Mouse (Mus musculus) hindbrain, embryonic 10.5 days (tissue): Measurements from ENCODE around the gene Ms4a6d. TPM values are rescaled to one million over a fixed set of nuclear protein-coding genes. Genes with fewer than 3 reads are reported as not detected.

Experiments used
- DNase-seq: peaks from one replicate; pipeline ENCODE4 v3.0.0-alpha.2; 2017; ENCODE audit warnings: low spot score
- H3K27ac ChIP-seq: fragments of 300-500 bp; sonication (generic); 2 replicates; pipeline ENCODE4 v1.5.1; 2016; ENCODE audit warnings: mild to moderate bottlenecking, moderate library complexity
- H3K27me3 ChIP-seq: fragments of 300-500 bp; sonication (generic); 2 replicates; pipeline ENCODE4 v1.6.1; 2016; ENCODE audit warnings: mild to moderate bottlenecking; ENCODE audit not compliant: poor library complexity, insufficient read depth, severe bottlenecking
- H3K36me3 ChIP-seq: fragments of 300-500 bp; sonication (generic); 2 replicates; pipeline ENCODE4 v1.6.1; 2016; ENCODE audit warnings: mild to moderate bottlenecking, moderate library complexity
- H3K4me1 ChIP-seq: fragments of 300-500 bp; sonication (generic); replicated peaks from 2 replicates; pipeline ENCODE4 v1.6.1; 2016; ENCODE audit warnings: mild to moderate bottlenecking
- H3K4me3 ChIP-seq: fragments of 300-500 bp; sonication (generic); 2 replicates; pipeline ENCODE4 v1.5.1; 2016; ENCODE audit warnings: mild to moderate bottlenecking, moderate library complexity
- H3K9me3 ChIP-seq: fragments of 300-500 bp; sonication (generic); 2 replicates; pipeline ENCODE4 v1.6.1; 2016; ENCODE audit warnings: mild to moderate bottlenecking, moderate library complexity
- WGBS: fragments of 180-500 bp; shearing (Covaris S2); methylation state at CpG from one replicate; pipeline ENCODE4 v1.1.7; 2016; 5-methylcytosine and 5-hydroxymethylcytosine counted together
- polyA plus RNA-seq: library from polyadenylated mRNA; unstranded; fragments of >200 nt; fragmentation: Nextera tagmentation; extraction: Ambion mirVana; gene quantifications from 2 replicates; pipeline ENCODE4 v1.2.1, GENCODE M21; 2016

The Ms4a6d gene
- polyA plus RNA-seq, 1 experiment from 2014 or later = 2.8 TPM

GRCm38 (mm10) chr19:11537336-11537735 lies 67.3 kb downstream of the Ms4a6d start:
- WGBS = 22% methylated on average over 2 of the region's 2 CpGs
- Histone ChIP-seq H3K4me3 (no peak overlapping the region), H3K27me3 (no peaks in the 10 kb centered on the region), H3K9me3 (no peaks in the 10 kb centered on the region), H3K36me3 (no peaks in the 10 kb centered on the region), H3K4me1 (peaks cover 8% of the 10 kb centered on the region), H3K27ac (peak overlapping the region; percentile 2; the same call in 1 of the 2 replicates)
- peak; percentile 30 for DNase-seq

Other genes starting within 250 kb of the Ms4a6d start
- 1.1 and 2.1 TPM in 2 replicates for gene Ms4a4a, start 229.3 kb downstream of the Ms4a6d start, polyA plus RNA-seq
- 0.44 TPM in 1 of 2 replicates, not detected in the other for gene Ms4a4c, start 200.1 kb downstream of the Ms4a6d start, polyA plus RNA-seq
- not detected in 2 replicates for gene Ms4a4b, start 161.3 kb downstream of the Ms4a6d start, polyA plus RNA-seq
- 2.6 and 2.8 TPM in 2 replicates for gene Ms4a6c, start 135.5 kb downstream of the Ms4a6d start, polyA plus RNA-seq
- not detected in 2 replicates for gene Gm8369, start 118.9 kb downstream of the Ms4a6d start, polyA plus RNA-seq
- gene Ms4a6b, start 88.3 kb downstream of the Ms4a6d start, polyA plus RNA-seq = 2.5 and 3.5 TPM in 2 replicates
- 0.39 and 0.72 TPM in 2 replicates for gene Ms4a4d, start 68.0 kb downstream of the Ms4a6d start, polyA plus RNA-seq
- gene Ms4a2, start 18.9 kb upstream of the Ms4a6d start, polyA plus RNA-seq = not detected in 2 replicates
- gene Ms4a3, start 36.0 kb upstream of the Ms4a6d start, polyA plus RNA-seq = not detected in 2 replicates
- not detected in 2 replicates for gene Oosp2, start 55.7 kb upstream of the Ms4a6d start, polyA plus RNA-seq
- not detected in 2 replicates for gene Oosp1, start 86.3 kb upstream of the Ms4a6d start, polyA plus RNA-seq
- not detected in 2 replicates for gene Oosp3, start 92.2 kb upstream of the Ms4a6d start, polyA plus RNA-seq
- gene Gif, start 142.7 kb upstream of the Ms4a6d start, polyA plus RNA-seq = not detected in 2 replicates
- gene Mrpl16, start 165.5 kb upstream of the Ms4a6d start, polyA plus RNA-seq = 49.1 and 55.1 TPM in 2 replicates
- gene Stx3, start 214.6 kb upstream of the Ms4a6d start, polyA plus RNA-seq = 5.8 and 8.7 TPM in 2 replicates
- gene Olfr1417, start 234.4 kb upstream of the Ms4a6d start, polyA plus RNA-seq = not detected in 2 replicates